Mouse (Mus musculus) kidney, adult 8-10 months (tissue): ENCODE data around the gene Olfr67.
"Not testable (repeated sequence)": the region's sequence is repeated elsewhere in the genome, so short reads cannot be mapped to it uniquely, and the experiment has no call there.

Source experiments
- DNase-seq, 2 experiments: peaks; one replicate each; pipeline ENCODE4 v3.0.0; 2022

The Olfr67 gene

DNA sequence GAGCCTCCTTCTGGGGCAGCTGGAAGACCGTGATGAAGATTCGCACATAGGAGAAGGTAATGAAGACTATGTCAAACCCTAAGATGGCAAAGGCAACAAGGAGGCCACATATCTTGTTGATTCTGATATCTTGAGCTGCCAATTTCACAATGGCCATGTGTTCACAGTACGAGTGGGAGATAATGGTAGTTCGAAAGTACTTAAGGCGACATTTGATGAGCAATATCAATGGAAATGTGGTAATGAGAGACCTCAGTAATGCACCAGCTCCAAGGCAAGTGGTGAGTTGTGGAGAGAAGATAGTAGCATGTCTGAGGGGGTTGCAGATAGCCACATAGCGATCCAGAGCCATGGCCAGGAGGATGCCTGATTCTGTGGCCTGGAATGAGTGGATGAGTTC is 23.9 kb downstream of the Olfr67 start:
- DNase-seq = not testable (repeated sequence)

DNA sequence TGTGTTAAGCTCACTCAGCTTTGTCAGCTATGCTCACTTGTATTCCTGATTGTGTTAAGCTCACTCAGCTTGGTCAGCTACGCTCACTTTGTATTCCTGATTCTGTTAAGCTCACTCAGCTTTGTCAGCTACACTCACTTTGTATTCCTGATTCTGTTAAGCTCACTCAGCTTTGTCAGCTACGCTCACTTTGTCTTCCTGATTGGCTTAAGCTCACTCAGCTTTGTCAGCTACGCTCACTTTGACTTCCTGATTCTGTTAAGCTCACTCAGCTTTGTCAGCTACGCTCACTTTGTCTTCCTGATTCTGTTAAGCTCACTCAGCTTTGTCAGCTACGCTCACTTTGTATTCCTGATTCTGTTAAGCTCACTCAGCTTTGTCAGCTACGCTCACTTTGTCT is 29.4 kb downstream of the Olfr67 start:
- DNase-seq = not testable (repeated sequence)

DNA sequence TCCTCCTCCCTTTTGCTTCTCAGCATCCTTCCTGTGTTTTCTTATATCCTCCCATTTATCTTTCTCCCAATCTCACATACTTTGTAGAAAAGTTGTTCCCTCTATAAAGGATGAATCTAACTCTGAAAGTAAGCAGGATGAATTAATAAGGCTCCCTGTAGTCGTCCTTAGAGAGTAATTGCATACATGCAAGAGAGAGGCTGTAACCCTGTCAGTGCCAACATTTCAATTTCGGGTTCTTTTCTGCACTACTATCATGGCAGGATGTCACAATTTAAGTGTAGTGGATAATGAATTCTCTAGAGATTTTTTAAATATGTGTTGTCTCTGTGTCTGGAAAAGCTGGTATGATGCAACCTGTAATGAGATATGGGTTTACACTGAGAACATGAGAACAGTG is 34.4 kb downstream of the Olfr67 start, which contains the start of gene Olfr630:
Olfr630 (minus strand) TSS at position 101 of the 400 bp plus-strand sequence.
- DNase-seq = no peak

DNA sequence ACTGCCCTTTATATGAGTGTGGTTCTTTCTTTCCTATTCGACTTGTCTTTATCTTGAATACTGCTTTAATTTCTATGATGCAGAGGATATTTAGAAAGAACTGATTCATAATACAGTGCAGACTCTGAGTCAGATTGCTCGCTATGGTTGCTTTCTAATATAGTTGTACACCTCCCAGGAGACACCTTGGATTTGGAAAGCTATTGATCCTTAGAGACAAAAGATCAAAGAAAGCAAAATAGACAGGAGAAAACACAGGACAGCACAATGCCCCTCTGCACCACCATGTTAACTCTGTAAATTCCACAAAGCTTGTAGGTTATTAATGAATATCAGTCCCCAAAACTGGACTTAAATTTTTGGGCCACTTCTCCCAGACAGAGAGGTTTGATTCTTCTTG is 46.8 kb downstream of the Olfr67 start, which contains the start of gene Olfr629:
Olfr629 (minus strand) TSS at position 101 of the 400 bp plus-strand sequence.
- DNase-seq = no peak
